Mouse (Mus musculus) midbrain, embryonic 13.5 days (tissue): Measurements from ENCODE around the gene Kdf1. TPM values are rescaled to one million over a fixed set of nuclear protein-coding genes. Genes with fewer than 3 reads are reported as not detected.

Experiments
- ATAC-seq: fragments of 200-750 bp; cut with Nextera tagmentation; 2 replicates; pipeline ENCODE4 v1.8.0; 2017; ENCODE audit warnings: mild to moderate bottlenecking, moderate TSS enrichment, moderate library complexity
- H3K27ac ChIP-seq: fragments of 300-500 bp; sonication (generic); 2 replicates; pipeline ENCODE4 v1.5.1; 2015; ENCODE audit warnings: inconsistent platforms, mild to moderate bottlenecking, moderate library complexity
- H3K27me3 ChIP-seq: fragments of 300-500 bp; sonication (generic); 2 replicates; pipeline ENCODE4 v1.6.1; 2015; ENCODE audit warnings: mild to moderate bottlenecking, inconsistent platforms
- H3K36me3 ChIP-seq: fragments of 300-500 bp; sonication (generic); 2 replicates; pipeline ENCODE4 v1.6.1; 2015; ENCODE audit warnings: mild to moderate bottlenecking, inconsistent platforms
- H3K4me1 ChIP-seq: fragments of 300-500 bp; sonication (generic); replicated peaks from 2 replicates; pipeline ENCODE4 v1.6.1; 2015; ENCODE audit warnings: inconsistent platforms
- H3K4me2 ChIP-seq: fragments of 300-500 bp; sonication (generic); replicated peaks from 2 replicates; pipeline ENCODE4 v1.6.1; 2015; ENCODE audit warnings: moderate library complexity, mild to moderate bottlenecking, inconsistent platforms
- H3K4me3 ChIP-seq: fragments of 300-500 bp; sonication (generic); replicated peaks from 2 replicates; pipeline ENCODE4 v1.5.1; 2015; ENCODE audit warnings: mild to moderate bottlenecking, inconsistent platforms
- H3K9ac ChIP-seq: fragments of 300-500 bp; sonication (generic); replicated peaks from 2 replicates; pipeline ENCODE4 v1.6.1; 2015; ENCODE audit warnings: mild to moderate bottlenecking, inconsistent platforms
- H3K9me3 ChIP-seq: fragments of 300-500 bp; sonication (generic); 2 replicates; pipeline ENCODE4 v1.6.1; 2016; ENCODE audit warnings: mild to moderate bottlenecking, inconsistent platforms
- WGBS: fragments of 180-500 bp; shearing (Covaris S2); methylation state at CpG from one replicate; pipeline ENCODE4 v1.1.7; 2015; 5-methylcytosine and 5-hydroxymethylcytosine counted together
- microRNA-seq: library from miRNA; unstranded; fragments of <30 nt; microRNA quantifications from one replicate; pipeline ENCODE4, GENCODE M21; 2016
- polyA plus RNA-seq: library from polyadenylated mRNA; unstranded; fragments of >200 nt; fragmentation: Nextera tagmentation; extraction: Ambion mirVana; gene quantifications from 2 replicates; pipeline ENCODE4 v1.2.1, GENCODE M21; 2015

Gene Kdf1
- polyA plus RNA-seq, 1 experiment from 2014 or later: 0.24 TPM

DNA sequence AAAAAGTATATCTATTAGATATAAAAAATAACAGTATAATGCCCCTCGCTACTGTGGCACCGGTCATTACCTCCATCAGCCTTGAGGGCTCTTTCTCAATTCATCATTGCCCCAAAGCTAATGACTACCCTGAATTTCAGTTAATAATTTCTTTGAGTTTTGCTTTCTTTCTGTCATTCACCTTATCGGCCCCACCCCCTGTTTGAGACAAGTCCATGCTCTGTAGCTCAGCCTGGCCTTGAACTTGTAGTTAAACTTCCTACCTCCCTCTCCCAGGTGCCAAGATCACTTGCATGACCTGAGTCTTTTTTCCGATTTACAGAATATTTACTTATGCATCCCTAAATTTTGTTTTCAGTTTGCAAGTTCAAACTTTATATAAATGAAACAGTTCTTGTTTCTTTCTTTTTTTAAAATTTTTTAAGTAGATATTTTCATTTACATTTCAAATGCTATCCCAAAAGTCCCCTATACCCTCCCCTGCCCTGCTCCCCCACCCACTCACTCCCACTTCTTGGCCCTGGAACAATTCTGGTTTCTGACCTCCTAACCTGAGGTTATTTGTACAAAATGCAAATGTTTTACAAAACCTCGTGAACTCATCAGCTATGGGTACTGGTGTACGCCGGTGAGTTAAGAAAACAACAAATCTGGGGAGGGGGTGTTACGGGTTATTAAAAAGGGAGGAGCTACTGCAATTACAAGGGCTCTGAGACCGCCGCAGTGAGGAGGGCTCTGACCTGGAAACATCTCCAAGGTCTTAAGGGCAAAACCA is 50.7 kb downstream of the Kdf1 start:
- 81% methylated on average over 10 of the region's 10 CpGs for WGBS
- no peak overlapping the region for H3K4me2 ChIP-seq
- H3K27me3 ChIP-seq: no peaks in the 10 kb centered on the region
- no peak overlapping the region for H3K27ac ChIP-seq
- H3K4me3 ChIP-seq: no peak overlapping the region
- H3K9ac ChIP-seq: no peak overlapping the region
- ATAC-seq: no peak
- H3K36me3 ChIP-seq: no peaks in the 10 kb centered on the region
- H3K4me1 ChIP-seq: peaks cover 5% of the 10 kb centered on the region; the same call in 1 of the 2 replicates
- H3K9me3 ChIP-seq: peaks cover 2% of the 10 kb centered on the region

- Histone ChIP-seq H3K27me3 (no peaks in the 10 kb centered on the region), H3K9ac (no peak overlapping the region), H3K4me1 (peaks cover 7% of the 10 kb centered on the region), H3K4me3 (no peak overlapping the region), H3K9me3 (no peaks in the 10 kb centered on the region), H3K27ac (no peak overlapping the region), H3K36me3 (no peaks in the 10 kb centered on the region), H3K4me2 (no peak overlapping the region)
- ATAC-seq: no peak
- 65% methylated on average over 10 of the region's 10 CpGs for WGBS
Observed at GRCm38 (mm10) chr4:133570066-133570466, 51.3 kb downstream of the Kdf1 start.

- H3K9me3 ChIP-seq: no peaks in the 10 kb centered on the region
- 6% methylated on average over 44 of the region's 44 CpGs for WGBS
- H3K9ac ChIP-seq: peak within 1 kb of the TSS; percentile 89
- peak; percentile 92 for ATAC-seq
- H3K4me1 ChIP-seq: peaks cover 16% of the 10 kb centered on the region
- H3K27ac ChIP-seq: peak within 1 kb of the TSS; percentile 86
- H3K4me3 ChIP-seq: peak within 1 kb of the TSS; percentile 97
- peaks cover 16% of the 10 kb centered on the region for H3K36me3 ChIP-seq
- H3K27me3 ChIP-seq: no peaks in the 10 kb centered on the region
- H3K4me2 ChIP-seq: peak within 1 kb of the TSS; percentile 80
Observed at GRCm38 (mm10) chr4:133574070-133574842, 55.5 kb downstream of the Kdf1 start, which contains the start of gene Gpatch3. Gpatch3 (plus strand) TSS chr4:133574745.

- peaks cover 22% of the 10 kb centered on the region for H3K36me3 ChIP-seq
- peak overlapping the region; percentile 80 for H3K4me2 ChIP-seq
- under 1% methylated on average over 41 of the region's 41 CpGs for WGBS
- peak; percentile 72 for ATAC-seq
- H3K4me3 ChIP-seq: peak overlapping the region; percentile 97
- peaks cover 16% of the 10 kb centered on the region for H3K4me1 ChIP-seq
- no peaks in the 10 kb centered on the region for H3K27me3 ChIP-seq
- H3K9ac ChIP-seq: peak overlapping the region; percentile 89
- peak overlapping the region; percentile 67; the same call in 1 of the 2 replicates for H3K27ac ChIP-seq
- no peaks in the 10 kb centered on the region for H3K9me3 ChIP-seq
Observed at GRCm38 (mm10) chr4:133574843-133575202, 56.1 kb downstream of the Kdf1 start.

DNA sequence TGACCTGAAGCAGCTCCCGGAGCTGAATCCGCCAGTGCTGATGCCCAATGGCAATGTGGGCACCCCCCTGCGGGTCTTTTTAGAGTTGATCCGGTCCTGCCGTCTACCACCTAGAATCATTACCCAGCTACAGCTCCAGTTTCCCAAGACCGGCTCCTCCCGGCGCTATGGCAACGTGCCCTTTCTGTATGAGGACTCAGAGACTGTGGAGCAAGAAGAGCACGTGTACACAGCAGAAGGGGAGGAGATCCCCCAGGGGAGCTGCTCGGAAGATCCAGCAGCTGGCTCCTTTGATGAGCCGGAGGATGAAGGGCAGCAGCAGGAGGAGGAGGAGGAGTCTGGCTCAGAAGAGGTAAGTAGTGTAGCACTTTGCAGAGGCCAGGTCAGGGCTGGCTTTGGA is 59.2 kb downstream of the Kdf1 start:
- peaks cover 16% of the 10 kb centered on the region for H3K4me1 ChIP-seq
- H3K4me3 ChIP-seq: no peak overlapping the region
- no peak overlapping the region for H3K4me2 ChIP-seq
- H3K36me3 ChIP-seq: peaks cover 51% of the 10 kb centered on the region
- H3K27me3 ChIP-seq: no peaks in the 10 kb centered on the region
- no peak overlapping the region for H3K9ac ChIP-seq
- no peak overlapping the region for H3K27ac ChIP-seq
- H3K9me3 ChIP-seq: no peaks in the 10 kb centered on the region
- ATAC-seq: no peak
- WGBS: 73% methylated on average over 12 of the region's 12 CpGs

Small RNA genes lying within 50 kb of the gene (microRNA-seq; reads per million reads assigned to microRNA genes)
- not detected for gene Gm23158

Other genes starting within 250 kb of the Kdf1 start
- gene Tmem222, start 241.2 kb upstream of the Kdf1 start, polyA plus RNA-seq: 103 TPM in 2 replicates
- 18.2 and 21.8 TPM in 2 replicates for gene Wdtc1, start 165.5 kb upstream of the Kdf1 start, polyA plus RNA-seq
- gene Slc9a1, start 149.3 kb upstream of the Kdf1 start, polyA plus RNA-seq: 6.8 and 7.9 TPM in 2 replicates
- 0.17 and 0.31 TPM in 2 replicates for gene Tent5b, start 38.8 kb upstream of the Kdf1 start, polyA plus RNA-seq
- gene Trnp1, start 20.4 kb upstream of the Kdf1 start, polyA plus RNA-seq: 1.2 and 1.9 TPM in 2 replicates
- gene Nudc, start 27.0 kb downstream of the Kdf1 start, polyA plus RNA-seq: 256 and 272 TPM in 2 replicates
- not detected in 2 replicates for gene Nr0b2, start 34.4 kb downstream of the Kdf1 start, polyA plus RNA-seq
- 7.6 and 7.8 TPM in 2 replicates for gene Gpatch3, start 55.8 kb downstream of the Kdf1 start, polyA plus RNA-seq
- gene Gpn2, start 65.4 kb downstream of the Kdf1 start, polyA plus RNA-seq: 20.6 and 23.5 TPM in 2 replicates
- gene Sfn, start 83.2 kb downstream of the Kdf1 start, polyA plus RNA-seq: 0.89 and 1.2 TPM in 2 replicates
- 3.5 and 4.1 TPM in 2 replicates for gene Zdhhc18, start 131.2 kb downstream of the Kdf1 start, polyA plus RNA-seq
- gene Pigv, start 153.7 kb downstream of the Kdf1 start, polyA plus RNA-seq: 13.7 and 16.0 TPM in 2 replicates
- gene Arid1a, start 237.8 kb downstream of the Kdf1 start, polyA plus RNA-seq: 43.6 and 47.1 TPM in 2 replicates